Mouse (Mus musculus) kidney, embryonic 15.5 days (tissue): ENCODE data around the gene Cir1. TPM values are rescaled to one million over a fixed set of nuclear protein-coding genes. Genes with fewer than 3 reads are reported as not detected.

Source experiments
- ATAC-seq: fragments of 200-750 bp; cut with Nextera tagmentation; replicated peaks from 2 replicates; pipeline ENCODE4 v1.8.0; 2017; ENCODE audit warnings: moderate TSS enrichment; ENCODE audit not compliant: low FRiP score
- H3K27ac ChIP-seq: fragments of 300-500 bp; sonication (generic); 2 replicates; pipeline ENCODE4 v1.5.1; 2015; ENCODE audit warnings: mild to moderate bottlenecking, inconsistent platforms
- H3K27me3 ChIP-seq: fragments of 300-500 bp; sonication (generic); 2 replicates; pipeline ENCODE4 v1.6.1; 2015; ENCODE audit warnings: inconsistent platforms
- H3K36me3 ChIP-seq: fragments of 300-500 bp; sonication (generic); 2 replicates; pipeline ENCODE4 v1.6.1; 2015; ENCODE audit warnings: inconsistent platforms
- H3K4me1 ChIP-seq: fragments of 300-500 bp; sonication (generic); 2 replicates; pipeline ENCODE4 v1.6.1; 2015; ENCODE audit warnings: inconsistent platforms
- H3K4me2 ChIP-seq: fragments of 300-500 bp; sonication (generic); 2 replicates; pipeline ENCODE4 v1.6.1; 2015; ENCODE audit warnings: moderate library complexity, mild to moderate bottlenecking, inconsistent platforms
- H3K4me3 ChIP-seq: fragments of 300-500 bp; sonication (generic); replicated peaks from 2 replicates; pipeline ENCODE4 v1.5.1; 2015; ENCODE audit warnings: mild to moderate bottlenecking, inconsistent platforms
- H3K9ac ChIP-seq: fragments of 300-500 bp; sonication (generic); 2 replicates; pipeline ENCODE4 v1.6.1; 2015; ENCODE audit warnings: mild to moderate bottlenecking, inconsistent platforms
- H3K9me3 ChIP-seq: fragments of 300-500 bp; sonication (generic); replicated peaks from 2 replicates; pipeline ENCODE4 v1.6.1; 2016; ENCODE audit warnings: inconsistent platforms
- WGBS: fragments of 180-500 bp; shearing (Covaris S2); methylation state at CpG from one replicate; pipeline ENCODE4 v1.1.7; 2015; ENCODE audit warnings: mixed read lengths; 5-methylcytosine and 5-hydroxymethylcytosine counted together
- polyA plus RNA-seq: library from polyadenylated mRNA; unstranded; fragments of >200 nt; fragmentation: Nextera tagmentation; extraction: Ambion mirVana; gene quantifications from 2 replicates; pipeline ENCODE4 v1.2.1, GENCODE M21; 2015

The Cir1 gene
- polyA plus RNA-seq, 1 experiment from 2014 or later, result 24.5 TPM

- Histone ChIP-seq H3K27me3 (peaks cover 88% of the 10 kb centered on the region), H3K4me3 (peak overlapping the region; percentile 26), H3K36me3 (no peaks in the 10 kb centered on the region), H3K4me1 (peaks cover 63% of the 10 kb centered on the region), H3K9me3 (no peaks in the 10 kb centered on the region), H3K9ac (no peak overlapping the region), H3K4me2 (peak overlapping the region; percentile 48), H3K27ac (no peak overlapping the region)
- ATAC-seq, result peak; percentile 37; the same call in 1 of the 2 replicates
- under 1% methylated on average over 38 of the region's 38 CpGs for WGBS
These were observed 35.3 kb downstream of the Cir1 start for GRCm38 (mm10) chr2:73277021-73277708.

- H3K9me3 ChIP-seq, result no peaks in the 10 kb centered on the region
- peaks cover 88% of the 10 kb centered on the region for H3K27me3 ChIP-seq
- H3K4me2 ChIP-seq, result no peak overlapping the region
- no peak overlapping the region for H3K27ac ChIP-seq
- peaks cover 70% of the 10 kb centered on the region for H3K4me1 ChIP-seq
- 0% methylated on average over 6 of the region's 6 CpGs for WGBS
- no peak overlapping the region for H3K4me3 ChIP-seq
- no peak for ATAC-seq
- H3K9ac ChIP-seq, result no peak overlapping the region
- H3K36me3 ChIP-seq, result no peaks in the 10 kb centered on the region
These were observed 36.3 kb downstream of the Cir1 start for GRCm38 (mm10) chr2:73276141-73276571.

DNA sequence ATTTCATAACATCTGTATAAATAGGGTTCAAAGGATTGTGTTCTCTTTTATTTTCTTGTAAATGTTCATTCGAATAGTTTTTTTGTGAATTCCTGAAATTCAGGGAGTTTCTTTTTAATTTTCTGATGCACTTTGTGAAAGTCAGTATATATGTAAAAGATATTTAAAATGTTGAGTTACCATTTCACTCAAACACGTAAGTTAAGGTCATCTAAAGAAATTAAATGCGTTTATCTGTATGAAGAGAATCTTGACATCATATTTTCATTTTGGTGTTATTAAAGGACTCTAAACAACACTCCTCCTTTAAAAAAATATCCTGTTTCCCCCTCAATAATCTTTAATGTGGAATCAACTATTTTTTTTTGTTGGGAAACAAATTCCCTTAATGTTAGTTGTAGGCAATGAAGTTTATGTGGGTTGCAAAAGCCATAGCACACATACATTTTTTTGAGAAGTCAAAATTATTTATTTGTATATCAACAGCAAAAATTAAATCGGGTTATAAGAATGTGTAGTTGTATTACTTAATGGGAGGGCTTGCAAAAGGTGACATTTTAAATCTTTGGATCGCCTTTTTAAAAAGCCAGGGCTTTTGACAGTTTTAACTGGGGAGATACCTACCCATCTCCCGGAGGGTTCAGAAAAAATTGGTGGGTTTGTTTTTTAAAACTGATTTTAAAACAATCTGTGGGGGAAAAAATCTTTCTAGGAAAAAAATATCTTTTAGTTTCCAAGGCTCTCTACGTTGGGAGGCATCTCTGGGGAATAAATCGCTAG lies 37.0 kb downstream of the Cir1 start:
- Histone ChIP-seq H3K9me3 (no peaks in the 10 kb centered on the region), H3K9ac (no peak overlapping the region), H3K4me3 (no peak overlapping the region), H3K4me2 (no peak overlapping the region), H3K27me3 (peaks cover 88% of the 10 kb centered on the region), H3K4me1 (peaks cover 70% of the 10 kb centered on the region), H3K36me3 (no peaks in the 10 kb centered on the region), H3K27ac (no peak overlapping the region)
- 12% methylated on average over 8 of the region's 8 CpGs for WGBS
- no peak for ATAC-seq

- under 1% methylated on average over 88 of the region's 88 CpGs for WGBS
- peak overlapping the region; percentile 40 for H3K4me3 ChIP-seq
- H3K9me3 ChIP-seq, result no peaks in the 10 kb centered on the region
- peaks cover 71% of the 10 kb centered on the region for H3K4me1 ChIP-seq
- ATAC-seq, result no peak
- peak overlapping the region; percentile 70 for H3K4me2 ChIP-seq
- H3K36me3 ChIP-seq, result no peaks in the 10 kb centered on the region
- peaks cover 88% of the 10 kb centered on the region for H3K27me3 ChIP-seq
- H3K9ac ChIP-seq, result no peak overlapping the region
- H3K27ac ChIP-seq, result no peak overlapping the region
These were observed 38.2 kb downstream of the Cir1 start for GRCm38 (mm10) chr2:73274119-73274920.

DNA sequence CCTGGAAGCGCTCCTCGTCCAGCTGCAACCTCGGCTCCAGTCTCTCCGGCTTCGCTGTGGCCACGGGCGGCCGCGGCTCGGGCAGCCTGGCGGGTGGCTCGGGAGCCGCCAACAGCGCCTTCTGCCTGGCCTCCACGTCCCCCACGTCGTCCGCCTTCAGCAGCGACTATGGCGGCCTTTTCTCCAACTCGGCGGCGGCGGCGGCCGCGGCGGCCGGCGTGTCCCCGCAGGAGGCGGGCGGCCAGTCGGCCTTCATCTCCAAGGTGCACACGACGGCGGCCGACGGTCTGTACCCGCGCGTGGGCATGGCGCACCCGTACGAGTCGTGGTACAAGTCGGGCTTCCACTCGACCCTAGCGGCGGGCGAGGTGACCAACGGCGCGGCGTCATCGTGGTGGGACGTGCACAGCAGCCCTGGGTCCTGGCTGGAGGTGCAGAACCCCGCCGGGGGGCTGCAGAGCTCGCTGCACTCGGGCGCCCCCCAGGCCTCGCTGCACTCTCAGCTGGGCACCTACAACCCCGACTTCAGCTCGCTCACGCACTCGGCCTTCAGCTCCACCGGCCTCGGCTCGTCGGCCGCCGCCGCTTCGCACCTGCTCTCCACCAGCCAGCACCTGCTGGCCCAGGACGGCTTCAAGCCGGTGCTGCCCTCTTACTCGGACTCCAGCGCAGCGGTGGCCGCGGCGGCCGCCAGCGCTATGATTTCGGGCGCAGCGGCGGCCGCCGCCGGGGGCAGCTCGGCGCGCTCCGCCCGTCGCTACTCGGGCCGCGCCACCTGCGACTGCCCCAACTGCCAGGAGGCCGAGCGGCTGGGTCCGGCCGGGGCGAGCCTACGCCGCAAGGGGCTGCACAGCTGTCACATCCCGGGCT lies 39.0 kb downstream of the Cir1 start:
- Histone ChIP-seq H3K4me2 (peak overlapping the region; percentile 70), H3K9me3 (no peaks in the 10 kb centered on the region), H3K9ac (no peak overlapping the region), H3K36me3 (no peaks in the 10 kb centered on the region), H3K27ac (no peak overlapping the region), H3K4me1 (peaks cover 62% of the 10 kb centered on the region), H3K4me3 (peak overlapping the region; percentile 40), H3K27me3 (peaks cover 88% of the 10 kb centered on the region)
- under 1% methylated on average over 106 of the region's 110 CpGs for WGBS
- peak; percentile 59 for ATAC-seq

GRCm38 (mm10) chr2:73272351-73273248 lies 39.9 kb downstream of the Cir1 start:
- ATAC-seq, result no peak
- under 1% methylated on average over 55 of the region's 55 CpGs for WGBS

GRCm38 (mm10) chr2:73271459-73272161 lies 40.9 kb downstream of the Cir1 start, which contains the start of gene Sp9:
Gene Sp9 (plus strand): TSS chr2:73271925.
- Histone ChIP-seq H3K4me2 (peak within 1 kb of the TSS; percentile 70), H3K4me3 (peak within 1 kb of the TSS; percentile 40), H3K36me3 (no peaks in the 10 kb centered on the region), H3K9me3 (no peaks in the 10 kb centered on the region), H3K4me1 (peaks cover 52% of the 10 kb centered on the region), H3K9ac (no peak within 1 kb of the TSS), H3K27me3 (peaks cover 89% of the 10 kb centered on the region), H3K27ac (no peak within 1 kb of the TSS)
- peak; percentile 75 for ATAC-seq
- under 1% methylated on average over 48 of the region's 48 CpGs for WGBS

More at GRCm38 (mm10) chr2:73272351-73273248, 39.9 kb downstream of the Cir1 start:
- H3K27me3 ChIP-seq, result peaks cover 89% of the 10 kb centered on the region
- H3K27ac ChIP-seq, result no peak overlapping the region
- H3K9ac ChIP-seq, result no peak overlapping the region
- H3K9me3 ChIP-seq, result no peaks in the 10 kb centered on the region
- peak overlapping the region; percentile 70 for H3K4me2 ChIP-seq
- peak overlapping the region; percentile 40 for H3K4me3 ChIP-seq
- no peaks in the 10 kb centered on the region for H3K36me3 ChIP-seq
- peaks cover 59% of the 10 kb centered on the region for H3K4me1 ChIP-seq

DNA sequence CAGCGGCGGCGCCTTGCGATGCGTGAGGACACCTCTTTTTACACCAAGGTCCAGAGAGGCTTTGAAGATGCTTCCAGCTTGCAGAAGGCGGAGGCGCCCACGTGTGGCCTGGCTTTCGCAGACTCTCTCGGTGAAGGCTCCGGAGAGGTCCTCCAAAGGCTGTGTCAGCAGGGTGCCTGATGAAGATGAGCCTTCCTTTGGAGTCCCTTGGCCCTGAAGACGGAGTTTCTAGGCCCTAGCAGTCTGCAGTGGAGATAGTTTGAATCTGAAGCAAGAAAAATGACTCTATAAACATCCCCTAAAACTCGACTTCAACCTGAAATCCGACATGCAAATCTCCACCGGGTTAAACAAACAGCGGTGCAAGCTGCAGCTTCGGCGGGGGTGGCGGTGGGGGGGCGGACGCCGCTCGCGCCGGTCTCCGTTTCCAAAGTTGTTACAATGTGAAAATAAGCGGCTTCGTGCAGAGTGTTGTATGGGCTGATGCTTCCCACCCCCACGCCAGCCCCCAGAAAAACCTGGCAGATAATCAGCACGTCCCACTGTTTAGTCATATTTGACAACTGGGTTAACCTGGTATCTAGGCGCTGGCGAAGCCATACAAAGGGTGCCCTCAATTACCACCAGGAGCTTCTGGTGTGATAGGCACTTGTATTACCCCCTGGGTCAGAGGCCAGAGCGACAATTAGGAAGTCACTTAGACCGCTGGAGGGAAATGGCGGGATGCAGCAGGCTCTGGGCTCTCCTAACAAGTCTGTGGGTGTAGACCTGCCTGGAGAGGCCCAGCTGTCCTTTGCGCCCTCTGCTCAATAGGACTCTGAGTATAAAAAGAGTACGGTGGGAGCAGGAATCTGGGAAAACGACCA lies 41.7 kb downstream of the Cir1 start:
- Histone ChIP-seq H3K9me3 (no peaks in the 10 kb centered on the region), H3K27me3 (peaks cover 89% of the 10 kb centered on the region), H3K4me3 (peak overlapping the region; percentile 7; the same call in 1 of the 2 replicates)

DNA sequence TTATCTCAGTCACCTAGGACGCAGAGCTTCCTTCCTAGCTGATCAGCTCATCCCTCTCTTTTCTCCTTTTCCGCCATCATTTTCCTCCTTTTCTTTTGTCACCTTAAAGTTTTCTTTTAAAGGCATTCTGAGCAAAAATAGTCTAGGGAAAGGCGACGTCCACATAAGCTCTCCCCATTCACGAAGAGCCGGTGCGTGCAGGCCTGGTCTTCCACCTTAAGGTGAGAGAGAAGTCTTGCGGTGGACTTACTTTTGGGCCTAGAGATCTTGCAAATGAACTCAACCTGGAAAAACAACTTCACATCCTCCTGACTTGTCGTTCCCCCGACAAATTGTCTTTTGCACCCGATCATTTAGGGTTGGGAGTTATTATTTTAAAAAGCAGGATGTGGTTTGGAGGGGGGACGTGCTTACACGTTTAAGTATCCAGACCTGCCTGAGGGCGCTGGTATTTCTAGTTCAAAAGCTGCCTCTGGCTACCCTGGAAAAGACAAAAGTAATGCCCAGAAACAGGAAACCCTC lies 42.4 kb downstream of the Cir1 start:
- no peaks in the 10 kb centered on the region for H3K36me3 ChIP-seq
- no peak for ATAC-seq
- 1% methylated on average over 14 of the region's 14 CpGs for WGBS
- H3K4me2 ChIP-seq, result no peak overlapping the region
- peaks cover 93% of the 10 kb centered on the region for H3K27me3 ChIP-seq
- no peak overlapping the region for H3K9ac ChIP-seq
- H3K27ac ChIP-seq, result no peak overlapping the region
- H3K9me3 ChIP-seq, result no peaks in the 10 kb centered on the region
- peaks cover 52% of the 10 kb centered on the region for H3K4me1 ChIP-seq
- H3K4me3 ChIP-seq, result peak overlapping the region; percentile 7; the same call in 1 of the 2 replicates

More for the DNA sequence above, 41.7 kb downstream of the Cir1 start:
- Histone ChIP-seq H3K4me1 (peaks cover 52% of the 10 kb centered on the region), H3K36me3 (no peaks in the 10 kb centered on the region), H3K4me2 (peak overlapping the region; percentile 30; the same call in 1 of the 2 replicates), H3K27ac (no peak overlapping the region), H3K9ac (no peak overlapping the region)
- no peak for ATAC-seq
- WGBS, result 2% methylated on average over 38 of the region's 38 CpGs
